Mouse (Mus musculus) left cerebral cortex, postnatal 25 days (tissue): ENCODE results near the gene Ecpas. TPM values are rescaled to one million over a fixed set of nuclear protein-coding genes. Genes with fewer than 3 reads are reported as not detected.

Experiments used
- DNase-seq, 2 experiments: peaks; one replicate each; pipeline ENCODE4 v3.0.0; 2022; ENCODE audit warnings: low spot score in 2 of 2, mixed read lengths in 1 of 2
- intact Hi-C: fragments of 180-260 bp; cut with DNase I; formaldehyde crosslinking; loops from one replicate; pipeline ENCODE4 v1.15.1; 2025
- total RNA-seq, 2 experiments: library from RNA; stranded (reverse); gene quantifications; 2 replicates each; pipeline ENCODE4 v1.2.3; 2021

Gene Ecpas
- total RNA-seq, 2 experiments from 2014 or later, result 123 to 137 TPM

DNA sequence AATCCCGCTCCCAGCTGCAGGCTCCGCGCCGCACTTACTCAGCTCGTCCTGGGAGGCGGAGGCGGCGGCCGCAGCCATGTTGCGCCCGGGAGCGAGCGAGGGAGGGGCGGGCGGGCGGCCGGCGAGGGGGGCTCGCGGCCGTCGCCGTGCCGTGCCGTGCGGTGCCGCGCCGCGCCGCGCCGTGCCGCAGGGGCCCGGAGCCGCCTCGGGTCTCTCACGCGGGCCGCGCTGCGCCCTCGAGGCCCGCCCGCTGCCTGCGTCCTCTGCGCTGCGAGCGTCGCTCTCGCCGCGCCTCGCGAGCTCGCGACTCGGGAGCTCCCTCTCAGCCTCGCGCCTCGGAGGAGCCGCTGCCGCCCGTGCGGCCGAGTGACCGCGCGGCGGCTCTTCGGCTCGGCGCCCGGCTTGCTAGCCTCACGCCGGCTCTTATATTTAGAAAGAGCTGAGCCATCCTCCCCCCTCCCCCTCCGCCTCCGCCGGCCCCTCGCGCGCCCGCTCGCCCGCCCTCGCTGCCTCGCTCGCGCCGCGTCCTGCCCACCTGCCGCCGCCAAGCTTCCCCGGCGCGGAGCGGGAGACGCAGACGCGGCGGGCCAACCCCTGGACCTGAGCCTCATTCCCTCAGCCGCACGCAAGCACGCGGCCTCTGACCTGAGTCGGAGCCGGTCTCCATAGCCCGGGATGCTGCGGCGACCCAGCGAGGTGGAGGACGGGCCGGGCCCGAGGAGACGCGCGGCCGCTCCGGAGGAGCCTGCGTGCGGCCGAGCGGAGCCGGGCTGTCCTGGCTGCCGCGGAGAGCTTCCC, 519 bp downstream of the Ecpas start:
- peak; percentile 51 to 71 for DNase-seq
- intact Hi-C loops, result loop anchor here (1.0 kb wide), 1 partner anchor 32 kb away; no protein-coding TSS in a partner anchor

- peak; percentile 57 to 66 for DNase-seq
- intact Hi-C loops, result loop anchor here (1.0 kb wide), 1 partner anchor 33 kb away; no protein-coding TSS in a partner anchor
These were observed 1.3 kb downstream of the Ecpas start for GRCm38 (mm10) chr4:58911069-58911830.

DNA sequence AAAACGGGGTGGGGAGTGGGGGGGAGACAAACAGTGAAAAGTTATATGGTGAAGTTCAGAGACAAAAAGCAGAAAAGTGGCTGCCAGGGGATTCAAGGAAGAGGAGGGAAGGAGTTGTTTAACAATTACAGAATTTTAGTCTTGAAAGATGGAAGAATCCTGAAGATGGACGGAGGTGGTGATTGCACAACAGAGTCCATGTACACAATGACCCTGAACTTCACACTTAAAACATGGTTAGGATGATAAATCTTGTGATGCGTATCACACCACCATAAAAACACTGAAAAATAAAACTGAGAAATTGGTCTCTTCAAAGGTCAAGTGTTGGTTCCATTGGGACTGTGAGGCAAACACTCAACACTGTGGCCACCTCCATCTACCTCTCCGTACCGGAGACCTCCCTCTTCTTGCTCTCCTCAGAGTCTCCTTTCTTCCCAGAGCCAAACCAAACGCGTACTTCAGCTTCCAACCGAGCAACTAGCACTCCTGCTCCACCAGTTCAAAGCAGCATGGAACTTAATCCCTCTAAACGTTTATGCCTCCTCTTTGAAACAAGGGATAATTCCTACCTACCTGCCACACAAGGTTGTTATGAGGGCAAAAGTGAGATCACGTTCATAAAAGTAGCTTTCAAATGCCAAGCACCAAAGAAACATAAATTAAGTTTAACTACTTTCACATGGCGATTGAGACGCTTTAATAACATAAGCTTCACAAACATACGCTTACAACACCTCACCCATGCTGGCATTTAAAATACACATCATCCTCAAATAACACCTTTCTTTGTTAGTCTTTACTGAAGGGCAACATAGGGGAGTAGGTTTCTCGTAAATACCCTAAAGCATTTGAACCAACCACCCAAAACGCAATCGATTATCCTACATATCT, 2.1 kb downstream of the Ecpas start:
- intact Hi-C loops, result loop anchor here (1.0 kb wide), 1 partner anchor 34 kb away; no protein-coding TSS in a partner anchor
- DNase-seq, result no peak

GRCm38 (mm10) chr4:58907453-58907852, 5.1 kb downstream of the Ecpas start:
- no peak for DNase-seq
- intact Hi-C loops, result no loop called here

DNA sequence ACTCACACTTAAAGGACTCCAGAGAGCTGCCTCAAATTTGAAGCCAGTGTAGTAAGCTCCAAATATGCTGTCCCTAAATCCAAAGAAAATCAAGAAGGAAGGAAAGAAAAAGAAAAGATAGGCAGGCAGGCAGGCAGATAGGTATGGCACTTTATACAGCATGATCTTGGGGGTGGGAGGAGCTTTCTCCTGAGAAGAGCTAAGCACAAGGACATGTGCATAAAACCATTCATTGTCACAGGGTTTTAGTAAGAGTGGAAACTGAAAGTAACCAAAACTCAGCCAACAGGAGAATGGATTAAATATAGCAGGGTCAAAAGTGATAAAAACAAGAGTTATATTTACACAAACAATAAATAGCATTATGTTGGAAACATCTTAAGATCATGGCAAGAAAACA, 14.2 kb downstream of the Ecpas start:
- intact Hi-C loops, result no loop called here
- no peak for DNase-seq

DNA sequence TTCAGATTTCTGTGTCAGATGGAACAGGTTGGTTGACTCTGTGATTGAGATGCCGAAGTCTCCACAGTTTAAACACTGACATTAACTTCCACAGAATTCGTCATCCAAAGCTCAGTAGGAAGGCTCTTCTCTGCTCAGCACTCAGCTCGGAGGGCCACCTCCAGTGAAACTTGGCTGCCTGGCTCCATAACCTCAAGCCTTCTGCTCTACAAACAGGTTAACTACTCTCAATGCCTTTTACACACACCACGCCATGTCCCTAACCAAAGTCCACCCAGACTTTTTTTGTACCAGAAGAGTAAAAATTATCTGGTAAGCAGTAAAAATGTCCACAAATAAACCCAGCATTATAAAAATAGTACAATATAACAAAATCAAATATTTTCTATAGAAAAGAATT, 15.1 kb downstream of the Ecpas start:
- no peak for DNase-seq
- intact Hi-C loops, result no loop called here

GRCm38 (mm10) chr4:58894399-58894798, 18.1 kb downstream of the Ecpas start:
- intact Hi-C loops, result no loop called here
- DNase-seq, result no peak

DNA sequence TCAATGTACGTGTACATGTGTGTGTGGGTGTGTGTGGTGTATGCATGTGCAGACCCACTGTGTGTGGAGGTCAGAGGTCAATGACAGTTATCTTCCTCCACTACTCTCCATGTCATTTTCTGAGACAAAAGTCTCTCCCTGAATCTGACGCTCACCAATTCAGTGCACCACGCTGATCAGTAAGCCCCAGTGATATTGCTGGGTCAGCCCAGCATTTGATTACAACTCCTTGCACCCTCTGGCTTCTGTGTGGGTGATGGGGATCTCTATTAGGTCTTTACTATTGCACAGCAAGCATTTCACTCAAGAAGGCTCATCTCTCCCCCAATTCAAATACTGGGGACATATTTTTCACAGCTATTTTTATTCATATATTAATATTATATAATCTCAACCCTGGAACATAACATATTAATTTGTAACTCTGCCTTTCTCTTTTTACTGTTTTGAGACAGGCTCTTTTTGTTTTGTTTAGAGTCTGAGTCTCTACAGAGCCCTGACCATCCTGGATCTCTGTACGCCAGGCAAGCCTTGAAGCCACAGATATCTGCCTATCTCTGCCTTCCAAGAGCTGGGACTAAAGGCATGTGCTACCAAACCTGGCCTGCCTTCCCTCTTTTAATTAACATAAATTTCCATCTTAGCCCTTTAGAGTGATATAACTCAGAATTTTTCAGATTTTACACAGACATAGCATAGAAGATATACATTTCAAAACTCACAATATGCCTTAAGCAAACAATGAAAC, 22.3 kb downstream of the Ecpas start:
- DNase-seq, result no peak
- intact Hi-C loops, result no loop called here

GRCm38 (mm10) chr4:58888568-58888967, 24.0 kb downstream of the Ecpas start:
- intact Hi-C loops, result no loop called here
- no peak for DNase-seq

- DNase-seq, result no peak
- intact Hi-C loops, result no loop called here
These were observed 24.9 kb downstream of the Ecpas start for GRCm38 (mm10) chr4:58887626-58888025.

GRCm38 (mm10) chr4:58886778-58887177, 25.8 kb downstream of the Ecpas start:
- intact Hi-C loops, result no loop called here

DNA sequence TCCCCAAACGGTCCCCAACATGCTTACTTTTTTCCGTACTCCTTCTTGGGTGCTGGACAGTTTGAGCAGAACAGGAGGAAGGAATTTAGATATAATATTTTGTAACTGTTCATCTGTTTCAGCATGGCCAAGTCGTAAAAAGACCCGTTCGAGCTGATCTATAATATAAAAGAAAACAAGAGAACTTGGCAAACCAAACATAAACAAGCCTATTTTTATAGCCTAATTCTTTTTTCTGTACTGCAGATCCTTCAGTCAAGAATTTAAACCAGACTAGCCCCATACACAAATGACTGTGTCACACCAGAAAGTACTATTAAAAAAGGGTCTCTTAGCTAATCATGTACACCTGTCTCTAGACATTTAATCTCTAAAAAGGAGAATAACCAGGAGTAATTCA, 27.2 kb downstream of the Ecpas start:
- intact Hi-C loops, result no loop called here
- no peak for DNase-seq

More at GRCm38 (mm10) chr4:58886778-58887177, 25.8 kb downstream of the Ecpas start:
- DNase-seq, result no peak

- DNase-seq, result no peak
- intact Hi-C loops, result no loop called here
These were observed 28.7 kb downstream of the Ecpas start for GRCm38 (mm10) chr4:58883841-58884240.

- DNase-seq, result no peak
- intact Hi-C loops, result no loop called here
These were observed 38.2 kb downstream of the Ecpas start for GRCm38 (mm10) chr4:58874373-58874772.

DNA sequence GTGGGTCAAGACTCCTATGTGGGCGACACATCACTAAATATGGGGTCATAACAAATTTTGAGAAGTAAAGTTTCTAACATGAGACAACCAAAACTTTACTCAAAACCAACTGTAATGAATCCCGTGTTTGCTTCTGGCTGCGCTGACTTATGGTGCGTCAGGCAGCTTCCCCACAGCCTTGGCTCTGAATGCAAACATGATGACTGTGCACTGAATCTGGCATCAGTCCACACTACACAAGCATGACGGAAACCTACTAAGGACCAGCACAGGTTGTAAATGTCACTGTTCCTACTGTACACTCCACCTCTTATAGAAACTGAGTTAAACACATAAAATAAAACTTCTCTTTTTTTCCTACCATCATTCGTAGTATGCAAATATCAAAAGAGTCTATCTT, 45.3 kb downstream of the Ecpas start:
- DNase-seq, result peak; percentile 21 to 57
- intact Hi-C loops, result no loop called here

DNA sequence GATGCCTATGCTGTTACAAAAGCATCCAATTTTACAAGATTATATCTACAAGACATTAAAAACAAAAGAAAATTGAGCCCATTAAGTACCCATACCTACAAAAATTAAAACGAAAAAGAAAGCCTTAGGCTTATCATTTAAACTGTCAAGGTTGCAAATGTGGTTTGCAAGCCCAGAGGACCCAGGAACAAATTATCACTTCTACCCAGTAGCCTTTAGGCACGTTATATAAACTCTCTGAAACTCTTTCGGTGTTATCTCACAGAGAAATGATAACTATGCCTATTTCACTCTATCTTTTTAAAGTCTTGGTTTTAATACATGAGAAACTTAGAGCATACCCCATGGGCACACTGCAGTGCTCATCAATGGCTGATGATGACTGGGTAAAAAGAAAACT, 79.6 kb downstream of the Ecpas start:
- no peak for DNase-seq
- intact Hi-C loops, result no loop called here

- intact Hi-C loops, result no loop called here
- DNase-seq, result no peak
These were observed 86.6 kb downstream of the Ecpas start for GRCm38 (mm10) chr4:58825921-58826320.

GRCm38 (mm10) chr4:58787616-58788015, 124.9 kb downstream of the Ecpas start, which contains the start of gene Olfr267:
Gene Olfr267 (minus strand): TSS chr4:58787716.
- no peak for DNase-seq

GRCm38 (mm10) chr4:58786659-58787058, 125.9 kb downstream of the Ecpas start:
- intact Hi-C loops, result no loop called here
- DNase-seq, result no peak

More at GRCm38 (mm10) chr4:58787616-58788015, 124.9 kb downstream of the Ecpas start, which contains the start of gene Olfr267:
- intact Hi-C loops, result no loop called here
